Mouse (Mus musculus) thymus, adult 2 months (tissue): ENCODE results near the gene Pik3r6. TPM values are rescaled to one million over a fixed set of nuclear protein-coding genes. Genes with fewer than 3 reads are reported as not detected.
A peak's percentile ranks its signal among the peaks of the same experiment; 100 is the strongest.

Source experiments
- DNase-seq: peaks from one replicate; pipeline ENCODE4 v3.0.0; 2021
- H3K27ac ChIP-seq: fragments of 200-500 bp; 2 replicates; pipeline ENCODE4 v1.5.1; 2012; ENCODE audit warnings: low read length, control low read depth; ENCODE audit not compliant: control insufficient read depth, insufficient read depth
- H3K27me3 ChIP-seq: fragments of 200-500 bp; 2 replicates; pipeline ENCODE4 v1.6.1; 2012; ENCODE audit warnings: mild to moderate bottlenecking, low read length, moderate library complexity, mixed read lengths; ENCODE audit not compliant: control insufficient read depth, insufficient read depth
- H3K36me3 ChIP-seq: fragments of 200-500 bp; 2 replicates; pipeline ENCODE4 v1.6.1; 2012; ENCODE audit warnings: mild to moderate bottlenecking, low read length, moderate library complexity; ENCODE audit not compliant: control insufficient read depth, insufficient read depth
- H3K4me1 ChIP-seq: fragments of 200-500 bp; replicated peaks from 2 replicates; pipeline ENCODE4 v1.6.1; 2012; ENCODE audit warnings: low read length; ENCODE audit not compliant: control insufficient read depth, insufficient read depth
- H3K4me3 ChIP-seq: fragments of 200-500 bp; 2 replicates; pipeline ENCODE4 v1.5.1; 2012; ENCODE audit warnings: mild to moderate bottlenecking, low read length, control low read depth, moderate library complexity; ENCODE audit not compliant: control insufficient read depth, insufficient read depth
- CTCF ChIP-seq: fragments of 200-500 bp; IDR thresholded peaks from 2 replicates; pipeline ENCODE4 v1.5.1; 2012; ENCODE audit warnings: mild to moderate bottlenecking, control low read depth, low read length, moderate library complexity, borderline replicate concordance; ENCODE audit not compliant: control insufficient read depth, poor library complexity, insufficient read depth; ENCODE audit errors: extremely low read depth
- POLR2A ChIP-seq: fragments of 200-500 bp; IDR thresholded peaks from 2 replicates; pipeline ENCODE4 v1.6.1; 2012; ENCODE audit warnings: mild to moderate bottlenecking, low read length, control low read depth, moderate library complexity; ENCODE audit not compliant: control insufficient read depth, poor library complexity, insufficient read depth; ENCODE audit errors: extremely low read depth
- WGBS: fragments of 180-500 bp; shearing (Covaris S2); methylation state at CpG from one replicate; pipeline ENCODE4 v1.1.7; 2018; 5-methylcytosine and 5-hydroxymethylcytosine counted together
- polyA plus RNA-seq: library from polyadenylated mRNA; depleted of rRNA; stranded (reverse); fragments of >200 nt; gene quantifications from 2 replicates; pipeline ENCODE4 v1.2.3, GENCODE M21; 2012

Gene Pik3r6
- polyA plus RNA-seq, 1 experiment: 3.7 TPM

DNA sequence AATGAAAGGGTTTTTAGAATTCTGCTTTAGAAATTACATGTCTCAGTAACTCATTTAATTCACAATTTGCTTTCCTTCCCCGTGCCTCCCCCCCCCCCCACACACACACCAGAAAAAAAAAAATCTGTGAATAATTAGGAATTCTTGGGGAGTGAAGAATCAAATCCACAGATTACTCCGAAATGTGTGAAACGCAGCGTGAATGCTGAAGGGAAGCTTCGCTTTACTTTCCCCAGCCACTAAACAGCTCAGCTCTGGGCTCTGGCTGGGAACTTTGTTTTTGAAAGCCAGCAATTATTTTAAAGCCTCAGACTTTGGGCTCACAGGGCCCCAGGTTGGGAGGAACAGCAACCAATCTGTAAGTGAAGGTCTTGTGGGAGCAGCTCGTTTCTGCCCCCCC lies 77.7 kb downstream of the Pik3r6 start:
- TF ChIP-seq POLR2A (no peak), CTCF (no peak)
- H3K27me3 ChIP-seq: no peaks in the 10 kb centered on the region

DNA sequence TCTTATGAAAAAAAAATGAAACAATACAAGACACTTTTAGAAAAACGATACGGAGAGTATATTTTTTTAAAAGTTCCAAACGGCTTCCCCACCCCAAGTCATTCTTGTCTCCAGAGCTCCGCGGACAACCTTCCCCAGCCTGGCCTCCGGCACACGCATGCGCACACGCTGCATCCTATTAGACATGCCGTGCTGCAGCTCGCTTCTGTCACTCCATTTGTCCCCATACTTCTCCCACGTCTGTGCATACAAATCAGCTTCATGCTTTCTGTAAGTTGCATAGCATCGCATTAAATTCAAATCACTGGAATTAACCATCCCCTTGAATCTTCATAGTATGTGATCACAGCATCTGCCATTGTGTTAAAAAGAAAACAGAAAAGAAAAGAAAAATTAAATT lies 80.4 kb downstream of the Pik3r6 start:
- WGBS: 92% methylated on average over 13 of the region's 13 CpGs
- no peaks in the 10 kb centered on the region for H3K27me3 ChIP-seq
- no peak for TF ChIP-seq CTCF
- TF ChIP-seq POLR2A: no peak
- no peaks in the 10 kb centered on the region for H3K4me1 ChIP-seq
- no peak overlapping the region for H3K27ac ChIP-seq
- H3K36me3 ChIP-seq: no peaks in the 10 kb centered on the region
- no peak for DNase-seq
- H3K4me3 ChIP-seq: no peak overlapping the region

More for the DNA sequence above, 77.7 kb downstream of the Pik3r6 start:
- DNase-seq: no peak
- Histone ChIP-seq H3K4me3 (no peak overlapping the region), H3K27ac (no peak overlapping the region), H3K4me1 (no peaks in the 10 kb centered on the region), H3K36me3 (no peaks in the 10 kb centered on the region)
- 83% methylated on average over 6 of the region's 6 CpGs for WGBS

DNA sequence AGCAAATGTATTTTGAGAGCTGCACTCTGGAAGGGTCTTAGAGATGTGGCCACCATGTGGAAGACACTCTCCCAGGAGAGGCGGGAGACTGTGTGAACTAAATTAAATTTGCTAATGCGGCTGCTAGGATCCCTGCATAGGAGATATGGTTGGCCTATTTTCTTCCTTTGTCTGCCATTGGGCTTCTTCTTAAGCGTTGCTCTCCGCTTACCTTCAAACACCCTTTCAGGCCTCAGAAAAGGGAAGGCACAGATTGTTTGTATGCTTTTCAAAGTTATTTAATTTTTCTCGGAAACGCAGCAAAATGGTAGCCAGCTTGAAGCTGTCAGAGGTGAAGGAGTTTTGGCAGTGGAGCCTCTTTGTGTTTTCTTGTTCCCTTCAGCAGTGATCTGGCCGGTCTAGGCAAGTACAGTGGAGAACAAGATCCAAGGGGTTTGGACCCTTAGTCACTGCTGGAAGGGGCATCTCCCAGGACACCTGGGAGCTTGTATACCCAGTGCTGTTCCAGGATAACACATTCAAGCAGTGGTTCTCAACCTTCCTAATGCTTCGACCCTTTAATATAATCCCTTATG lies 81.2 kb downstream of the Pik3r6 start:
- WGBS: 86% methylated on average over 8 of the region's 8 CpGs
- no peaks in the 10 kb centered on the region for H3K27me3 ChIP-seq
- TF ChIP-seq POLR2A (no peak), CTCF (no peak)
- no peak overlapping the region for H3K4me3 ChIP-seq
- H3K36me3 ChIP-seq: no peaks in the 10 kb centered on the region
- H3K27ac ChIP-seq: no peak overlapping the region
- H3K4me1 ChIP-seq: no peaks in the 10 kb centered on the region
- DNase-seq: no peak

DNA sequence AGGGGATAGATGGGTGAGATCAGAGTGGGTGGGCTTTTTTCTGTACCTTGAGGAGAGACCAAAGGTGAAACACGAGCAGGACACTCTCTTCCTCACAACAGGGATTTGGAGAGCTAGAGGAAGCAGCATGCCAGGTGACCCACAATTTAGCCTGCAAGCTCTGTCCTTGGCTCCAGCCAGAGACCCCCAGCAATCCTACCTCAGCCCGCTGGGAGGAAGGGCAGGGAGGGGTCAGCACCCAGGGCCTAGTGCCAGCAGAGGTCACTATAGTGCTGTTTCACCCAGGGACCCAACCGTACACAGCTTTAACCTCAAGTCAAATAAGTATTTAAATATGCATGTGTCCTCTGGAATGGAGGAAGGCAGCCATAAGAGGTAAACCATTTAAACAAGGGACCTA lies 83.1 kb downstream of the Pik3r6 start:
- Histone ChIP-seq H3K27me3 (no peaks in the 10 kb centered on the region), H3K36me3 (no peaks in the 10 kb centered on the region), H3K27ac (no peak overlapping the region), H3K4me3 (no peak overlapping the region), H3K4me1 (no peaks in the 10 kb centered on the region)
- peak; percentile 19 for DNase-seq
- TF ChIP-seq POLR2A: no peak
- TF ChIP-seq CTCF: no peak
- WGBS: 10% methylated on average over 3 of the region's 3 CpGs

DNA sequence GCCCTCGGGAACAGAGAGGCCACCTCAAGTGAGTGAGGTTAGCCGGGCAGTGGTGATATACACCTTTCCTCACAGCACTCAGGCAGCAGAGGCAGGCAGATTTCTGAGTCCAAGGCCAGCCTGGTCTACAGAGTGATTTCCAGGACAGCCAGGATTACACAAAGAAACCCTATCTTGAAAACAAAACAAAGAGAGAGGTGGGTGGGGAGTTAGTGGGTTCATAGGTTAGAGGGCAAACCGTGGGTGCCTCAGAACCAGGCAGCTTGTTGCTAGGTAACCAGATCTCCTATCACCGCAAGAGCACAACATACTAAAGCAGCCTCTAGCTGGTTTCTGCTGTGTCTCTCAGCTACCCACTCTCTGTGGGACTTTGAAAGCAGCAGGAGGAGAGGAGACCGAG lies 83.9 kb downstream of the Pik3r6 start, which contains the start of gene Ccdc42:
Gene Ccdc42 (plus strand): TSS at position 301 of the 400 bp plus-strand sequence.
- Histone ChIP-seq H3K27me3 (no peaks in the 10 kb centered on the region), H3K4me1 (no peaks in the 10 kb centered on the region), H3K27ac (no peak within 1 kb of the TSS; the same call in 1 of the 2 replicates), H3K36me3 (no peaks in the 10 kb centered on the region), H3K4me3 (no peak within 1 kb of the TSS)
- TF ChIP-seq CTCF: no peak
- WGBS: 86% methylated on average over 5 of the region's 5 CpGs
- no peak for DNase-seq

DNA sequence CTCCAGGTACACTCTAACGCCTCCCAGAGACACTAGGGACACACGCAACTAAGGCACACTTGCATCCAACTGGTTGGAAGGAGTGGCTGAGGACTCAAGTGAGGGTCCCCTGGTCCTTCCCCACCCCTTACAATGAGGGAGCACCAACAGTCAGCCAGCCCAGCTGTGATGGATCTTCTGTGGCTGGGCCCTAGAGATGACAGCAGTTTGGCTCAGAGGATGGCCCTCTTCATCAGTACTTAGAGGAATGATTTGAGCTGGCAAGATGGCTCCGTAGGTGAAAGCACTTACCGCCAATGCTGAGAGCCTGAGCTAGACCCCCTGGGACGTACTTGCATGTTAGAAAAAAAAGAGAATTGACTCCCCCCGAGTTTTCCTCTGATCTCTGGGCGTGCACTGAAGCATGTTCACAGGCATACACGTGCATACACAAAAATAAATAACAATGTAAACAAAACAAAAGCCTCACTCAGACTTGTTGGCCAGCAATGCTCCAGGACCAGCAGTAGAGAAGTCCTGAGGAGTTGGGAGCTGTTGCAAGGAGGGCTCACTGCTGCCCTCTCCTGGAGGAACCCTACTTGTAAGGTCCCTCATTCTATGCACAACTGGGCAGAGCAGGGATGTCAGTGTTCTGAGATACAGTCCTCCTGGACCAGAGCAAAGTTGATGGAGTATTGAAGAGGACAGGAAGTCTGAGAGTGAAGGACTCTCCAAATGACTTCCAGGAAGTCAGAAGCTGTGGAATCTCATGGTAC lies 86.4 kb downstream of the Pik3r6 start:
- WGBS: 74% methylated on average over 8 of the region's 8 CpGs
- TF ChIP-seq POLR2A (no peak), CTCF (peak; percentile 61; the same call in 1 of the 2 replicates)
- no peaks in the 10 kb centered on the region for H3K27me3 ChIP-seq
- DNase-seq: peak; percentile 70
- no peak overlapping the region for H3K4me3 ChIP-seq
- H3K4me1 ChIP-seq: no peaks in the 10 kb centered on the region
- no peak overlapping the region for H3K27ac ChIP-seq
- no peaks in the 10 kb centered on the region for H3K36me3 ChIP-seq

DNA sequence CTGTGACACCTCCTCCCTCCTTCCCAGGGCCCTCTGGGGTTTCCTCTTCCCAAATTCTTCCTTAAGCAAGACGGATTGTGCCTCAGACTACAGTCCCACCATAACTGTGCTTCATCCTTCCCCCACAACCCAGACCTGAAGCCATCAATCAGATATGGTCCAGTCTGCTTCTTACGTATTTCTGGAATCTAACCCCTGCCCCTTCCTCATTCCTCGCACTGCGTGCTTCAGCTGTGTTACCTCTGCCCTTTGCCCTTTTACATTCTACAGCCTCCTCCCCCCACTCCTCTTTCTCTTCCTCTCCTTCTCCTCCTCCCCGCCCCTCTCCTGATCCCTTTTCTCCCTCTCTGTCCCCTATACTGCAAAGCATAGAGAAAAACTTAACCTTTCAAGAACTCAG lies 88.9 kb downstream of the Pik3r6 start:
- TF ChIP-seq CTCF: no peak
- TF ChIP-seq POLR2A: no peak
- Histone ChIP-seq H3K4me3 (no peak overlapping the region), H3K36me3 (no peaks in the 10 kb centered on the region), H3K27ac (no peak overlapping the region), H3K4me1 (no peaks in the 10 kb centered on the region), H3K27me3 (no peaks in the 10 kb centered on the region)
- no peak for DNase-seq
- WGBS: 78% methylated on average over 5 of the region's 5 CpGs
